Mouse (Mus musculus) layer of hippocampus, adult 8-10 months (tissue): ENCODE data around the gene Ccdc136. TPM values are rescaled to one million over a fixed set of nuclear protein-coding genes. Genes with fewer than 3 reads are reported as not detected.
"Not testable (repeated sequence)": the region's sequence is repeated elsewhere in the genome, so short reads cannot be mapped to it uniquely, and the experiment has no call there.

Experiments
- DNase-seq, 2 experiments: peaks; one replicate each; pipeline ENCODE4 v3.0.0; 2022; ENCODE audit warnings: low spot score in 2 of 2
- total RNA-seq, 4 experiments: library from RNA; stranded (reverse); gene quantifications; 2 replicates each; pipeline ENCODE4 v1.2.4; 2022

Ccdc136 gene
- 10 to 100 TPM; 77.8 to 87.7 (median 83.6) TPM for total RNA-seq

GRCm38 (mm10) chr6:29395910-29396713, at the start of gene Ccdc136:
TSS of gene Ccdc136 (plus strand) at chr6:29396309.
- peak; percentile 76 to 77 for DNase-seq

- not testable (repeated sequence) for DNase-seq
These were observed 49.6 kb upstream of the Ccdc136 start for GRCm38 (mm10) chr6:29346512-29346911.

GRCm38 (mm10) chr6:29347189-29347588, 48.9 kb upstream of the Ccdc136 start:
- no peak for DNase-seq

- DNase-seq: peak; percentile 98 to 99
These were observed 48.3 kb upstream of the Ccdc136 start, which contains the start of gene Calu for GRCm38 (mm10) chr6:29347665-29348370. TSS of gene Calu (plus strand) at chr6:29348069.

- DNase-seq: no peak
These were observed 47.8 kb upstream of the Ccdc136 start for GRCm38 (mm10) chr6:29348371-29348724.

- DNase-seq: no peak
These were observed 44.5 kb upstream of the Ccdc136 start for GRCm38 (mm10) chr6:29351613-29352012.

- no peak for DNase-seq
These were observed 43.3 kb upstream of the Ccdc136 start for GRCm38 (mm10) chr6:29352816-29353215.

GRCm38 (mm10) chr6:29359386-29359785, 36.7 kb upstream of the Ccdc136 start:
- no peak for DNase-seq

- DNase-seq: no peak
These were observed 35.9 kb upstream of the Ccdc136 start for GRCm38 (mm10) chr6:29360211-29360610.

GRCm38 (mm10) chr6:29362246-29363128, 33.6 kb upstream of the Ccdc136 start:
- no peak for DNase-seq

GRCm38 (mm10) chr6:29363129-29363515, 33.0 kb upstream of the Ccdc136 start:
- DNase-seq: no peak

- DNase-seq: no peak
These were observed 30.8 kb upstream of the Ccdc136 start for GRCm38 (mm10) chr6:29365277-29365676.

GRCm38 (mm10) chr6:29377386-29377785, 18.7 kb upstream of the Ccdc136 start:
- DNase-seq: no peak

- DNase-seq: no peak
These were observed 17.4 kb upstream of the Ccdc136 start for GRCm38 (mm10) chr6:29378678-29379077.

GRCm38 (mm10) chr6:29379954-29380353, 16.2 kb upstream of the Ccdc136 start:
- no peak for DNase-seq

- no peak for DNase-seq
These were observed 13.7 kb upstream of the Ccdc136 start for GRCm38 (mm10) chr6:29382442-29382841.

- DNase-seq: no peak
These were observed 8.0 kb upstream of the Ccdc136 start, which contains the start of gene Opn1sw for GRCm38 (mm10) chr6:29388052-29388518. TSS of gene Opn1sw (minus strand) at chr6:29388468.

- peak; percentile 73 to 82 for DNase-seq
These were observed 7.5 kb upstream of the Ccdc136 start for GRCm38 (mm10) chr6:29388606-29389080.

- no peak for DNase-seq
These were observed 6.7 kb upstream of the Ccdc136 start for GRCm38 (mm10) chr6:29389425-29389824.

- not testable (repeated sequence) for DNase-seq
These were observed 5.6 kb upstream of the Ccdc136 start for GRCm38 (mm10) chr6:29390500-29390899.

GRCm38 (mm10) chr6:29391241-29391640, 4.9 kb upstream of the Ccdc136 start:
- not testable (repeated sequence) for DNase-seq
